Mouse (Mus musculus): ENCODE measurements at regions not wholly inside any gene's neighbourhood (a gene's known extent, or its start where the extent isn't known, plus 50 kb on each side); places are given as distances from the start of the nearest gene placed in this dataset.

DNA sequence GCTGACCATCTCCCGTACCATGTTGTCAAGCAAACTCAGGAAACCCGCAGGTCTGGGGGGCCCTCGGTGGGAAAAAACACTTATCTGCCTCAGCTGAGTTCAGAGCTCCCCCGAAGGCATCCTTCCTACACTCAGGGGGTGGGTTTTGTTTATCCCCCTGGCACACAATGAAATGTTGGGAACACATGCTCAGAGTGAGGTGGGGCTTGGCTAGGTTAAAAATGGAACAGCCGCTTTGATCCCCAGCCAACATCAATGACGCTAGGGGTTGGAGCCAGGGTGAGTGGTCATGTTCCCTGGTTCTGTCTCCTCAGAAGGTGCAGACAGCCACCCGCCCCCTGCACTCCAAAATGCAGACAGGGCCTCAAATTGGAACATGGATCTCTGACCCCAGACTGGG, 221.3 kb upstream of the Tbx3 start:
- TF ChIP-seq USF2 (IDR thresholded peaks at IDR 0.05; ENCODE audit: borderline replicate concordance in 1 of 2, insufficient read depth in 1 of 2, low read depth in 1 of 2, low read length in 2 of 2) (no peak), CTCF (IDR thresholded peaks at IDR 0.05 in 2 of 3, conservative IDR thresholded peaks at IDR 0.05 in 1 of 3; ENCODE audit: control insufficient read depth in 1 of 3, insufficient read depth in 1 of 3, low read depth in 2 of 3, low read length in 3 of 3, poor library complexity in 1 of 3, severe bottlenecking in 1 of 3) (no peak), ZKSCAN1 (IDR thresholded peaks at IDR 0.05; ENCODE audit: low read depth, low read length) (no peak), TCF12 (IDR thresholded peaks at IDR 0.05; ENCODE audit: low read depth, low read length) (no peak), KAT2A (conservative IDR thresholded peaks at IDR 0.05; ENCODE audit: low read depth, low read length) (no peak), EP300 (IDR thresholded peaks at IDR 0.05; ENCODE audit: low read depth in 1 of 2, low read length in 2 of 2) (no peak), MAFK (IDR thresholded peaks at IDR 0.05; ENCODE audit: borderline replicate concordance, low read depth, low read length) (no peak), JUND (IDR thresholded peaks at IDR 0.05; ENCODE audit: low read depth, low read length) (no peak), MAX (IDR thresholded peaks at IDR 0.05; ENCODE audit: low read length) (no peak), USF1 (IDR thresholded peaks at IDR 0.05; ENCODE audit: low read depth, low read length) (no peak), BHLHE40 (IDR thresholded peaks at IDR 0.05; ENCODE audit: borderline replicate concordance, low read depth, low read length) (no peak)
